Mouse (Mus musculus) midbrain, embryonic 13.5 days (tissue): ENCODE measurements around the gene Ncf4. TPM values are rescaled to one million over a fixed set of nuclear protein-coding genes. Genes with fewer than 3 reads are reported as not detected.
"Not testable (repeated sequence)": the region's sequence is repeated elsewhere in the genome, so short reads cannot be mapped to it uniquely, and the experiment has no call there.

ENCODE experiments used
- ATAC-seq: fragments of 200-750 bp; cut with Nextera tagmentation; 2 replicates; pipeline ENCODE4 v1.8.0; 2017; ENCODE audit warnings: mild to moderate bottlenecking, moderate TSS enrichment, moderate library complexity
- H3K27ac ChIP-seq: fragments of 300-500 bp; sonication (generic); 2 replicates; pipeline ENCODE4 v1.5.1; 2015; ENCODE audit warnings: inconsistent platforms, mild to moderate bottlenecking, moderate library complexity
- H3K27me3 ChIP-seq: fragments of 300-500 bp; sonication (generic); 2 replicates; pipeline ENCODE4 v1.6.1; 2015; ENCODE audit warnings: mild to moderate bottlenecking, inconsistent platforms
- H3K36me3 ChIP-seq: fragments of 300-500 bp; sonication (generic); 2 replicates; pipeline ENCODE4 v1.6.1; 2015; ENCODE audit warnings: mild to moderate bottlenecking, inconsistent platforms
- H3K4me1 ChIP-seq: fragments of 300-500 bp; sonication (generic); replicated peaks from 2 replicates; pipeline ENCODE4 v1.6.1; 2015; ENCODE audit warnings: inconsistent platforms
- H3K4me2 ChIP-seq: fragments of 300-500 bp; sonication (generic); replicated peaks from 2 replicates; pipeline ENCODE4 v1.6.1; 2015; ENCODE audit warnings: moderate library complexity, mild to moderate bottlenecking, inconsistent platforms
- H3K4me3 ChIP-seq: fragments of 300-500 bp; sonication (generic); replicated peaks from 2 replicates; pipeline ENCODE4 v1.5.1; 2015; ENCODE audit warnings: mild to moderate bottlenecking, inconsistent platforms
- H3K9ac ChIP-seq: fragments of 300-500 bp; sonication (generic); replicated peaks from 2 replicates; pipeline ENCODE4 v1.6.1; 2015; ENCODE audit warnings: mild to moderate bottlenecking, inconsistent platforms
- H3K9me3 ChIP-seq: fragments of 300-500 bp; sonication (generic); 2 replicates; pipeline ENCODE4 v1.6.1; 2016; ENCODE audit warnings: mild to moderate bottlenecking, inconsistent platforms
- WGBS: fragments of 180-500 bp; shearing (Covaris S2); methylation state at CpG from one replicate; pipeline ENCODE4 v1.1.7; 2015; 5-methylcytosine and 5-hydroxymethylcytosine counted together
- polyA plus RNA-seq: library from polyadenylated mRNA; unstranded; fragments of >200 nt; fragmentation: Nextera tagmentation; extraction: Ambion mirVana; gene quantifications from 2 replicates; pipeline ENCODE4 v1.2.1, GENCODE M21; 2015

Ncf4 gene
- polyA plus RNA-seq, 1 experiment from 2014 or later: 1.0 TPM

DNA sequence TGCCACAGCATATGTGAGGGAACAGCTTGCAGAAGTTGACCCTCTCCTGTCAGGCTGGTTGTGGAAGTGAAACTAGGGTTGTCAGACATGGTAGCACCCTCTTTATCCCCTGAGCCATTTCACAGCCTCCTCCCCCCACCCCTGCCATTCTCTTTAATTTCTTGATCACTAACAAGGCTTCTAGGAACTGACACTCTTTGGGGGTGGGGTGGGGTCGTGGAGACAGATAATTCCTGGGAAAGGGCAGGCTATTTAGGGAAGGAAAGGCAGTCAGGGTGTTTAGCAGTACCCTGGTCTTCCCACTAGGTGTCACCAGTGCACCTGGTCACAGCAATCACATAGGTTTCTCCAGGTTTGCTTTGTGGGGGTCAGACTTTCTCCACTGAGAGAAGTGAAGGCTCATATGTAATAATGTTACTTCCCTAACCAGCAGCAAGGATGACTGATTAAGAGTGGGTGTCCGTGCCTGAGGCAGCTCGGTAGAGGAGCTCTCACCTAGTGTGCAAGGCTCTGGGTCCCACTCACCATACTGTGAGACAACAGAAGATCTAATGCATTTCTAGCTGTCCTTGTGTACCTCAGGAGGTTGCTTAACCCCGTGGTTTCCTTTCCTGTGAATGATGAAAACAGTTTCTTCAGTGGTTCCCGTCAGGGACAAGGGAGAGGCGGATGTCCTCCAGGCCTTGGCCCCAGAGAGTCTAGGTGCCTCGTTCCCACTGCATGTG lies 12.9 kb downstream of the Ncf4 start:
- ATAC-seq: peak; percentile 60; the same call in 1 of the 2 replicates
- H3K4me3 ChIP-seq: no peak overlapping the region
- H3K36me3 ChIP-seq: no peaks in the 10 kb centered on the region
- H3K27ac ChIP-seq: no peak overlapping the region
- no peaks in the 10 kb centered on the region for H3K4me1 ChIP-seq
- H3K9ac ChIP-seq: no peak overlapping the region
- no peak overlapping the region for H3K4me2 ChIP-seq
- H3K27me3 ChIP-seq: peaks cover 4% of the 10 kb centered on the region; the same call in 1 of the 2 replicates
- no peaks in the 10 kb centered on the region for H3K9me3 ChIP-seq
- WGBS: 39% methylated on average over 7 of the region's 7 CpGs

DNA sequence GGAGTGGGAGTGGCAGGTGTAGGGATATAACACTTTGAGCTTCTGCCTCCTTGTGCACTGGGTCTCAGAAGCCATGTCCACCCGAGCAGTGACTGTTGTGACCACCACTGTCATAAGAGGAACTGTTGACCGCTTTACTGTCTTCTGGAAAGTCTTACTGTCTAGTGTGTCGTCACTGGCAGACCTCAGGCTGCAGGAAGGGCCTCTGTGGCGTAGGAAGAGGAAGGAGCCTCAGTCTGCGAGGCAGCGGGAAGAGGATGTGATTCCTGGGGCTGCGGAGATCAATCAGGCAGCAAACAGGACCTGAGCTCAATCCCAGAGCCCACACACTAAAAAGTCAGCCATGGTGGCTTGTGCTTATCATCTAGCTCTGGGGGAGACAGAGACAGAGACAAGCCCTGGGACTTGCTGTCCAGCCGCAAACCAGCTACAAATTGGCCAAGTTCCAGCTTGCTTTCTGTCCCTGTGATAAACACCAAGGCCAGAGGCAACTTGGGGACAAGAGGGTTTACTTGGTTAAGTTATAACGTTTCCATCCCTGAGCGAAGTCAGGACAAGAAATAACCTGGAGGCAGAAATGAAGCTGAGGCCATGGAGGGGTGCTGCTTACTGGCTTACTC lies 13.8 kb downstream of the Ncf4 start:
- Histone ChIP-seq H3K27ac (no peak overlapping the region), H3K27me3 (peaks cover 4% of the 10 kb centered on the region; the same call in 1 of the 2 replicates), H3K36me3 (no peaks in the 10 kb centered on the region), H3K9ac (no peak overlapping the region), H3K4me3 (no peak overlapping the region), H3K9me3 (no peaks in the 10 kb centered on the region), H3K4me2 (no peak overlapping the region), H3K4me1 (no peaks in the 10 kb centered on the region)
- no peak for ATAC-seq
- WGBS: 87% methylated on average over 10 of the region's 10 CpGs

GRCm38 (mm10) chr15:78260668-78261333 lies 16.2 kb downstream of the Ncf4 start:
- WGBS: 76% methylated on average over 13 of the region's 13 CpGs
- no peak overlapping the region for H3K27ac ChIP-seq

GRCm38 (mm10) chr15:78263286-78263685 lies 18.7 kb downstream of the Ncf4 start:
- H3K36me3 ChIP-seq: no peaks in the 10 kb centered on the region
- no peaks in the 10 kb centered on the region for H3K4me1 ChIP-seq
- no peaks in the 10 kb centered on the region for H3K27me3 ChIP-seq
- no peak overlapping the region for H3K9ac ChIP-seq
- 55% methylated on average over 3 of the region's 3 CpGs for WGBS
- H3K27ac ChIP-seq: no peak overlapping the region; the same call in 1 of the 2 replicates
- H3K9me3 ChIP-seq: no peaks in the 10 kb centered on the region
- H3K4me3 ChIP-seq: no peak overlapping the region
- ATAC-seq: no peak
- H3K4me2 ChIP-seq: no peak overlapping the region

More at GRCm38 (mm10) chr15:78260668-78261333, 16.2 kb downstream of the Ncf4 start:
- H3K4me3 ChIP-seq: no peak overlapping the region
- no peak overlapping the region for H3K4me2 ChIP-seq
- no peaks in the 10 kb centered on the region for H3K27me3 ChIP-seq
- H3K36me3 ChIP-seq: no peaks in the 10 kb centered on the region
- no peaks in the 10 kb centered on the region for H3K9me3 ChIP-seq
- no peaks in the 10 kb centered on the region for H3K4me1 ChIP-seq
- ATAC-seq: no peak
- no peak overlapping the region for H3K9ac ChIP-seq

DNA sequence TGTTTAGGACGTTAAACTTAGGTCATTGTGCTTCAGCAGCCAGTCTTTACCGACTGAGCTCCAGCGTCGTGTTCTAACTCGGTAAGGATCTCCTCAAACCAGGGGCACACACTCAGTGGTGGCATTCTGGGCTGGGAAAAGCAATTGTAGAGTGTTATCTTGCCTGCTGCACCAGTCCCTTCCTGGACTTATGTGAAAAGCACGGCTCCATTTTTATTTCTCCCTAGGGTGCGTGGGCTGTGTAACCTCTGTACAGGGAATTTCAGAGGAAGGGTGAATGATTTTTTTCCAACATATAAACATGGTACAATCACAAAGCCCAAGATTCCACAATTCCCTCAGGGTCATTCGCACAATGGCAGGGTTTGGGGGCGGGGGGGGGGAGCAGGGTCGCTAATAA lies 22.8 kb downstream of the Ncf4 start:
- no peaks in the 10 kb centered on the region for H3K9me3 ChIP-seq
- no peak overlapping the region for H3K4me3 ChIP-seq
- H3K9ac ChIP-seq: no peak overlapping the region
- H3K4me1 ChIP-seq: no peaks in the 10 kb centered on the region
- no peak overlapping the region for H3K27ac ChIP-seq
- no peaks in the 10 kb centered on the region for H3K27me3 ChIP-seq
- ATAC-seq: no peak
- H3K4me2 ChIP-seq: no peak overlapping the region
- H3K36me3 ChIP-seq: no peaks in the 10 kb centered on the region
- WGBS: 90% methylated on average over 10 of the region's 10 CpGs

GRCm38 (mm10) chr15:78267865-78268264 lies 23.3 kb downstream of the Ncf4 start:
- Histone ChIP-seq H3K36me3 (no peaks in the 10 kb centered on the region), H3K4me3 (no peak overlapping the region), H3K9ac (no peak overlapping the region), H3K27me3 (no peaks in the 10 kb centered on the region), H3K27ac (no peak overlapping the region), H3K9me3 (no peaks in the 10 kb centered on the region), H3K4me1 (no peaks in the 10 kb centered on the region), H3K4me2 (no peak overlapping the region)
- no peak for ATAC-seq
- WGBS: 72% methylated on average over 4 of the region's 4 CpGs

- no peak for ATAC-seq
- Histone ChIP-seq H3K27ac (no peak overlapping the region), H3K9me3 (no peaks in the 10 kb centered on the region), H3K4me1 (no peaks in the 10 kb centered on the region), H3K4me2 (no peak overlapping the region), H3K9ac (no peak overlapping the region), H3K36me3 (no peaks in the 10 kb centered on the region), H3K4me3 (no peak overlapping the region), H3K27me3 (no peaks in the 10 kb centered on the region)
Observed at GRCm38 (mm10) chr15:78271208-78271607, 26.6 kb downstream of the Ncf4 start.

DNA sequence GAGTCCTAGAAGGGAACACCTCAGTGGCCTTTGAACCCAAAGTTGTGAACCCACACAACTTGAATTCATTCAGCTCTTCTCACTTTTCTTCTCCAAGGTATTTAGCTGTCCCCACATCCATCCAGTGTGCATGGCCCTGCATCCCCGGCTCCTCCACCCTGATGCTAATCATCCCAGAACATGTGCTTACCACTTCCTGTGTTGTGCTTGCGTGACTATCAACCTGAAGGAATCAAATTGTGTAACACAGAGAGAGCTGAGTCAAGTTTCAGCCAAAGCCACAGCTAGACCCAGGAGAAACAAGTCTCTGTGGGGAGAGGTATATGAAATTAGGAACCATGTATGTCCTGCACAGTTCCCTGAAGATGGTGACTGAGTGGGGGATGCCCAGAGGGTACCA lies 33.7 kb downstream of the Ncf4 start:
- H3K36me3 ChIP-seq: no peaks in the 10 kb centered on the region
- no peak overlapping the region for H3K27ac ChIP-seq
- 82% methylated on average over 2 of the region's 2 CpGs for WGBS
- no peak overlapping the region for H3K4me3 ChIP-seq
- no peak overlapping the region for H3K9ac ChIP-seq
- no peaks in the 10 kb centered on the region for H3K4me1 ChIP-seq
- H3K27me3 ChIP-seq: no peaks in the 10 kb centered on the region
- H3K4me2 ChIP-seq: no peak overlapping the region
- no peak for ATAC-seq
- no peaks in the 10 kb centered on the region for H3K9me3 ChIP-seq

DNA sequence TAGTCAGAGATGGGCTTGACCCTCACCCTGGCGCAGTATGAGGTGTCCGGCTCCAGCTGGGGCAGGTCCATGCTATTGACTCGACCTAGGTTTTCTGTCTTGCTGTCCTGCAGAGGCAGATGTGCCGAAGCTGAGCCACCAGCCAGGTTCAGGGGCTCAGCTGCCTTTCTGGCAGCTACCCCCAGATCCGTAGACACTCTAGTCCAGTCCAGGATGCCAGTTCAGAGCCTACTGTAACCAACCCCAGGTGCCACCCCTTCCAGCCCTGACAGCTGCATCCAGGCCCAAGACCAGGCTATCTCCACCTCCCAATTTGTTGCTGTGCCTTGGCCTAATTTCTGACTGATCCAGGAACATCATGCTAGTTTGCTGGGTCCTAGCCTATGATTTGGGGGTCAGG lies 43.3 kb downstream of the Ncf4 start:
- H3K4me1 ChIP-seq: peaks cover 5% of the 10 kb centered on the region; the same call in 1 of the 2 replicates
- H3K27me3 ChIP-seq: no peaks in the 10 kb centered on the region
- no peaks in the 10 kb centered on the region for H3K36me3 ChIP-seq
- no peaks in the 10 kb centered on the region for H3K9me3 ChIP-seq
- H3K27ac ChIP-seq: no peak overlapping the region
- no peak overlapping the region for H3K9ac ChIP-seq
- WGBS: 86% methylated on average over 5 of the region's 5 CpGs
- ATAC-seq: no peak
- no peak overlapping the region for H3K4me3 ChIP-seq
- no peak overlapping the region for H3K4me2 ChIP-seq

DNA sequence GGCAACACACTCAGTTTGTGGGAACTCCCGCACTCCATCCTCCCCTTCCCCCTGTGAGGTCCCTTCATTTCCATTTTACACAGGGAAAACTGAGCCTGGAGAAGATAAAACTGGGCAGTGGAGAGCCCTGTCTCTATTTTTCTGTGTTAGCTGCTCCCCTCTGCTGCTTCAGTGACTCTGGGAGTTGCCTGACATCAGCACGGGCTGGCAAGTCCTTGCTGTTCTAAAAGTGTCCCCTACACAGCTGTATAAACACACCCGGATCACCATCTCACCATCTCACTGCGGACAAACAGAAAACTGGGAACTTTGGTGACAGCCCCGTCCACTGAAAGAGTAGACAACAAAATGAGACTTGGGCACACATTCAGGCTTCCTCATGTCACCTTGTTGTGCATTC lies 45.2 kb downstream of the Ncf4 start:
- not testable (repeated sequence) for H3K27ac ChIP-seq, H3K9ac ChIP-seq, H3K36me3 ChIP-seq, H3K4me1 ChIP-seq, H3K9me3 ChIP-seq, H3K27me3 ChIP-seq, ATAC-seq, H3K4me3 ChIP-seq, H3K4me2 ChIP-seq
- WGBS: 76% methylated on average over 5 of the region's 5 CpGs

- H3K9me3 ChIP-seq, H3K4me3 ChIP-seq, ATAC-seq, H3K27ac ChIP-seq, H3K4me2 ChIP-seq, H3K4me1 ChIP-seq, H3K9ac ChIP-seq, H3K27me3 ChIP-seq, H3K36me3 ChIP-seq: not testable (repeated sequence)
- WGBS: 9% methylated on average over 2 of the region's 2 CpGs
Observed at GRCm38 (mm10) chr15:78293228-78293627, 48.6 kb downstream of the Ncf4 start.

- ATAC-seq: no peak
- 83% methylated on average over 4 of the region's 4 CpGs for WGBS
- H3K36me3 ChIP-seq: no peaks in the 10 kb centered on the region
- H3K9ac ChIP-seq: no peak overlapping the region
- H3K4me3 ChIP-seq: no peak overlapping the region
- no peak overlapping the region for H3K4me2 ChIP-seq
- no peak overlapping the region for H3K27ac ChIP-seq
- no peaks in the 10 kb centered on the region for H3K9me3 ChIP-seq
- H3K4me1 ChIP-seq: peaks cover 6% of the 10 kb centered on the region; the same call in 1 of the 2 replicates
- no peaks in the 10 kb centered on the region for H3K27me3 ChIP-seq
Observed at GRCm38 (mm10) chr15:78293716-78294115, 49.1 kb downstream of the Ncf4 start.
